Mouse (Mus musculus) frontal cortex, postnatal 36 days (tissue): Measurements from ENCODE around the gene Als2.

Source experiments
- DNase-seq, 2 experiments: peaks; one replicate each; pipeline ENCODE4 v3.0.0; 2022; ENCODE audit warnings: low spot score in 2 of 2

The Als2 gene

DNA sequence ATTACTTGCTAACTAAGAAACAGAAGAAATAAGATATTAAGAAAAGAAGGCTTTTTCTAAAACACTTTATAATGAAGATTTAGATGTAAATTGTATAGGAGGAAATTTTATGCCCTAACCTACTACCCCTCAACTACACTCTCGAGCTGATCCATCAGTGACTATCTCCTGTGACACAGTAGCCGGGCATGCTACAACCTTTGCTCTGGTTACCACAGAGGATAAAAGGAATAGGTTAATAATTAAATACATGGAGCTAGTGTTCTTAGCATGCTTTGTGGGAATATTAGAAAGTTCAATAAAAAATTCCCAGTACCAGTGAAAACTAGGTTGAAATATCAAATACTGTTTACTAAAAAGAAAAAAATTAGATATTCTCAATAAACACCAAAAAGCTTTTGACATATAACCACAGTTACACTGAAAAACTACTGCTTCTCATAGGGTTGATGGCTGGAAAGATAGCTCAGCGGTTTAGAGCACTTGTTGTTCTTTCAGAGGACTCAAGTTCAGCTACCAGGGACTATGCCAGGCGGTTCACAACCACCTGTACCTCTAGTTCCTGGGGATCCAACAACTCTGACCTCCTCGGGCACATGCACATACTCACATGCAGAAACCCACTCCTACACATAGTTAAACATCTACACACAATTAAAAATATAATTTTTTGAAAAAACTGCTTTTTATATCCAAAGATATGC, 24.8 kb downstream of the Als2 start:
- DNase-seq: no peak

DNA sequence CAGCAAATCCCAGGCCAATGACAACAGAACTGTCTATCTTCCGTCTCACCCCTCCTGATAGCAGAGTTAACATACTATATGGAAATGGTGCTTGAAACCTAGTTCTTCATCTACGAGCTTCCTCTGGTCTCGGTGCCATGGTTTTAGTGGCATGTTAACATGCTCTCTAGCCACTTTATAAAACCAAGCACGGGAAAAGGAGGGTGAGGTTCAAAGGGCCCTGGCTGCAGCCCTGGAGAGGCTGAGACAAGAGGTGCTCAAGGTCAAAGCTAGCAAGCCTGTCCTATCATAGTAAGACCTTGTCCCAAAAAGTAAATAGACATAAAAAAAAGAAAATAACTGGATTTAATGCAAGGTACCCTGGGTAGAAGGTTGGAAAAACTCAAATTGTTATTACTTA, 25.4 kb downstream of the Als2 start:
- DNase-seq: no peak

DNA sequence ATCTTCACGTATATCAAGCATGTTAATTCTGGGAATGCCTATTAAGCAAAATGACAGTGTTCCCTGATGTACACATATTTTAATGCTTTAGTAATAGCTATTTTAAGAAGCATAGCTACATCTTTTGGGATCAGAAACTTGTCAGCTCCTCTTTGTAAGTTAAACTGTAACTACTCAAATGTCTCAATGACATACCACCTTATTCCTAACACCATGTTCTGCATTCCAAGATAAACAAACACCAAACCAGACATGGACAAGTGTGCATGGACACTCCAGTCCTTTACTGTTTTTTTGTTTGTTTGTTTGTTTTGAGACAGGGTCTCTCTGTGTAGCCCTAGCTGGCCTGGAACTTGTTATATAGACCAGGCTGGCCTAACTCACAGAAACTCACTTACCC, 28.7 kb downstream of the Als2 start:
- DNase-seq: no peak

DNA sequence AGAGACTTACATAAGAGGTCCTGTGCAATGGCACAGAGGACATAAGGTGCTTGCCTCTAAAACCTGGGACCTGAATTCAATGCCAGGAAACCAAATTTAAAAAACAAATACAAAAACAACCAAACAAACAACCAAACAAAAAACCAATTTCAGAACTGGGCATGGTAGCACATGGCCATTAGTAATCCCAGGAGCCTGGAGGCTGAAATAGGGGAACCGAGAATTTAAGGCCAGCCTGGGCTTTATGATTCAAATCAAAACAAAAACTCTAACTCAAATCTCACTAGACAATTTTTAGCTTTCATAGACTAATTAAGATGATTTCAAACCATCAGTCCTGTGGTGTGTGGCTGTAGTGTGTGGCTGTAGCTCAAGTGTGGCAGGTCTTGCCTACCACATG, 32.5 kb downstream of the Als2 start:
- no peak for DNase-seq

DNA sequence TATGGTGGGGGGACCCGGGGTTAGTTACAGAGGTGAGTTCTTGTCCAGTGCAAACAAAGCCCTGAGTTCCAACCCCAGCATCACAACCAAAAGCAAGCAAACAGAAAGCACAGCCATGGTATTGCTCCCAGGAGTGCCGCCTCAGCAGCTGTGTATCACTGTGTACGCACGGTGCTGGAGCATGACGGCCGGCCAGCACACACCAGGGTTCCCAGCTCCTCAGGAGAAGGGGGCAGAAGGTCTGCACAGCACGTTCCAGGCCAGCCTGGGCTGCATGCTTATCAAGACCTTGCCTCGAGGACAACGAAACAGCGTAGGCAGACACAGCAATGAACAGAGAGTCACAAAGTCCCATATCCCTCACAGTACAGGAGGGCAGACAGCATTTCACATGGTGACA, 34.7 kb downstream of the Als2 start:
- no peak for DNase-seq

DNA sequence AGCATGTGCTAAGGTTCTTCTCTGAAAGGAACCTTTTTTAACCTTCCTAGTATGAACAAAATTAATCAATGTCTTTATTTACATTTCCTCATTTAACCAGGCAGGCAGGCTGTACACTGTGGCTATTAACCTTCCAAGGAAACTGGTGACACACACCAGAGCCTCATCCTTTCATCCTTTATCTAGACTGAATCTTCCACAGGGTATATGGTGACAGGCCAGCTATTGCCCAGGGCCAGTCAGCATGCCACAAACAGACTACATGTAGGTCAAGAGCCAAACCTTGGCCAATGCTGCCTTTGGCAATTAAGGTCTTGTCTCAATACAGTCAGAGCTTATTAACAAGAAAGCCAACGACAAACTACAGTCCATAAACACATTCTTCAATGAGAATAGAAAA, 35.5 kb downstream of the Als2 start:
- DNase-seq: no peak

DNA sequence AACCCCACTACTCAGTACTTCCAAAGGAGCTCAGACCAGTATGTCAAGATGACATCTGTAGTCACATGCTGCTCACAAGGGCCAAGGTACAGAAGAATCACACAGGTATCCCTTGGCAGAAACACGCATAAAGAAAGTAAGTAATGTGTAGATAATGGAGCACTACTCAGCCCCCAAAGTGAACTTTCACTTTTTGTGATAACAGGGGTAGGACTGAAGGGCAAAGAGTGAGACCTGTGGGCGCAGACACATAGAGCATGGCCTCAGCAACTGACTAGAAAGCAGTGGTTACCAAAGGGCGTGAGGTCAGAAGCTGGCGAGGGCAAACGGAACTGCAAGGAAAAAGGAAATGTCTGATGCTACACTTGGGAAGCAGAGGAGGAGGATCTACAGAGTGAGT, 36.1 kb downstream of the Als2 start:
- DNase-seq: no peak

DNA sequence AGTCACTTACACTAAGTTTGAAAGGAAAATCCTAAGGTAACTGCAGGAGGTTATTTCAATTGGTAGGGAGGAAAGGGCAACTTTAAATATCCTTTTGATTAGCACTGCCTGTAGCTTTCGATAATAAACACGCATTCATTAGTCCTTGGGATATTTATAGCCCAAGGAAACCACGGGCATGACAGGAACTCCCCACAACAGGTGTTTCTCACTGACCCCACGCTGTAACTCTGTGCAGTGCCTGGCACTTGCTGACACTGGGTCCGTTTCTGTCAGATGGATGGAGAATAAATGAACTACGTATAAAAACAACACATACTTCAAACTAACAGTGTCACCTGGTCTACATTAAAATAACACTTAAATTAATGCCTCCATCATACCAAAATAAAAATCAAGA, 42.1 kb downstream of the Als2 start:
- no peak for DNase-seq

DNA sequence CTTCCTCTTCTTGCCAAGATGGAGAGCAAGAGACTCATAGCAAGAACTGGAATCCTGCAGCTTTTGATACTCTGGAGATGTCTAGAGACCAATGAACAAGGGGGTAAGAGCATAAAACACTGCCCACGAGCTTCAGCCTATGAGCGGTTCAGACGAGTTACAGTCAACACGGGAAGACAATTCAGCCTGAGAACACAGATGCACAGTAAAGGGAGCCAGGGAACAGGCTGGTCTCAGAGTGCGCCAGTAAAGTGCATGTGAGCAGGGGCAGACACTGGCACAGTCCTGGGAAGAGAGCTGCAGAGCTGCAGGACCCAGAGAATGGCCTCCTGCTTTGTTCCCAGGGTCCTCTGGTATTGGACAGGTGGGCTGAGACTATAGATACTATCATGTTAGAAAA, 49.2 kb downstream of the Als2 start:
- no peak for DNase-seq

DNA sequence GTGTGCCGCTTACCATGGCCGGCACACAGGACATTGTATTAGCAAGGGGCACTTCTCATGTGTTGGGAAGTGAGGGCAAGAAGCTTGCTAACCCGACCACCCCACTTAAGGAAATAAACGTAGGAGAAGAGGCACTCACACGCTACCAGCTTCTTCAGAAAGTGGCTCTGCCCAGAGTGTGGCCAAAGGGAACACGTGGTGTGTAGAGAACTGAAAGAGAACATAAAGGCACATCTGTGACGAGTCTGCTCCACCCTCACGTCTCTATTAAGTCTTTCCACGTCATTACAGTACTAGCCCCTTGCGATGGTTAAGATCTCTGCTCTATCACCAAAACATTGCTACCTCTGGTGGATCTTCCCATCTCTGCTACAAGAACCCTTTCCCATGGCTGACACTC, 50.7 kb downstream of the Als2 start:
- DNase-seq: no peak

DNA sequence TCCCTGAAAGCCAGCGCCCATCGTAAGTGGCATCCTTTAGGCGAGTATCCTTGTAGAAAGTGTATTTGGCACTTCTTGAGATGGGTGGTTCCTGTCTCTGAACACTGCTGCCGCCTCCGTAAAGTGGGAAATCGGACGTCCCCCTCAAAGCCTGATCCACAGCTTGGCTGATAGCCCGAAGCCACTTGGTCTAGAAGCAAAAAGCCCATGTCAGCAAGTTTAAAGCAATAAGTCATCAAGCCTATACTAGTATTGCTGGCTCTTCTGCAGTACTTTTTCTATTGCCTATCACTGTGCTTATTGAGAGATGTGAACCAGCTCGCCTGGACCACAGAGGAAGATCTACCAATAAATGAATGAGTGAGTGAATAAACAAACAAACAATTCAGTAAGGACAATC, 51.6 kb downstream of the Als2 start:
- no peak for DNase-seq

DNA sequence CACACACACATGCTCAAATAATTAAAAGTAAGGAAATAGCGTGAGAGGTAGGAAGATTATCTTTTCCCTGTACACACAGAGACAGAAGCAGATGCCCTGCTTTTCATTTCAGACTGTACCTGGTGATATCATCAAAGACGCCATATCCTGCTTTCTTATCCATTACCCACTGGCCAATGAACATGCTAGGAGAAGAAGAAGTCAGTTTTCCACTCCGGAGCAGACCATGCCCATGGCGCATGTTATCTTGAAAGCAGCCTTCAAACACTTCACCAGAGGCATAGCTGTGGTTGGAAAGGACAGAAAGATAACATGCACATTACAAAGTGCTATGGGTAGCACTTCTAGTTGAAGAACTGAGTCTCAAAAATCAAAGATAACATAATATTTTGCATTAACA, 54.0 kb downstream of the Als2 start:
- DNase-seq: no peak

DNA sequence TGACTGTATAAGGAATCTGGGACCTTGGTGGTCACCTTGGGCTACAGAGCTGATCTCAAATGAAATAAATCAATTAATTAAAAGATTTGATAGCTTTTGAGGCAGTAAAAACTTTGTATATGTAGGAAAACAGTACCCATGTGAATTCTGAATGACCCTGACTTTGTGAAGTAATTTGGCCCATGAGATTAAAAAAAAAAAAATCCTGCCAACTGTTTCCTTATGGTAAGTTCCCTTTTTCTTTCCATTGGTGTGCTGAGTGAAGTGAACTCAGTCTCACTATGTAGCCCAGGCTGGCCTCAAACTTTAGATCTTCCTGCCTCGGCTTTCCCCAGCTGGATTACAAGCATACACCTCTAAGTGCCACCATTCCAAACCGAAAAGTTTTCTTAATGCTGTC, 54.7 kb downstream of the Als2 start:
- DNase-seq: no peak

DNA sequence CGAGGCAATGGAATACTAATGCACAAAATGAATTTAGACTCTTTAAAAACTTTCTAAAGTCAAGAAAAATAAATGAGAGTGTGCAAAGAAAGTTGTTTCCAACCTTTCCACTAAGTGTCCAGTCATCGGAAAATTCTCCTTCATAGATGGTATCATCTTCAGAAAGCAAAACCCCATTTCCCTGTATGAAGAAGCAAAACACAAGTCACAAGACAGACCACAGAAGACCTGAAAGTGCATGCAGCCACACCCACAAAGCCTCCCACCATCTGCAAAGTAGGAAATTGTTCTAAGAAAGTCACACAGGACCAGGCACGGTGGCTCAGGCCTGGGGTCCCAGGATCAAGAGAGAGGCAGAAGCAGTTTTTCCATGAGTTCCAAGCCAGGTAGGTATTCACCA, 57.0 kb downstream of the Als2 start:
- DNase-seq: no peak

DNA sequence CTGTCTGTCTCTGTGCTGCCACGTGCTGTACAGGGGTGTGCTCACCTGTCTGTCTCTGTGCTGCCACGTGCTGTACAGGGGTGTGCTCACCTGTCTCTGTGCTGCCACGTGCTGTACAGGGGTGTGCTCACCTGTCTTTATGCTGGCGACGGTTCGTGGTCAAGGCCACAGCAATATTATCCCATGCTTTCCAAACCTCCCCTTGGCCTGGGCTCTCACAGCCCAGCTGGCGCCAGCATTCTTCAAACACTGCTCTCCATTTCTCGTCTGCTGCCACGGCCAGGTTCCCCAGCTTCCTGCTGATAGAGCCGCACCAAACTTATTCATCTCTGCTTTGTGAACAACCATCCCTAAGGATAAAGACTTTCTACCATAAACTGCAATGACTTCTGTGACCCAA, 58.6 kb downstream of the Als2 start:
- no peak for DNase-seq

DNA sequence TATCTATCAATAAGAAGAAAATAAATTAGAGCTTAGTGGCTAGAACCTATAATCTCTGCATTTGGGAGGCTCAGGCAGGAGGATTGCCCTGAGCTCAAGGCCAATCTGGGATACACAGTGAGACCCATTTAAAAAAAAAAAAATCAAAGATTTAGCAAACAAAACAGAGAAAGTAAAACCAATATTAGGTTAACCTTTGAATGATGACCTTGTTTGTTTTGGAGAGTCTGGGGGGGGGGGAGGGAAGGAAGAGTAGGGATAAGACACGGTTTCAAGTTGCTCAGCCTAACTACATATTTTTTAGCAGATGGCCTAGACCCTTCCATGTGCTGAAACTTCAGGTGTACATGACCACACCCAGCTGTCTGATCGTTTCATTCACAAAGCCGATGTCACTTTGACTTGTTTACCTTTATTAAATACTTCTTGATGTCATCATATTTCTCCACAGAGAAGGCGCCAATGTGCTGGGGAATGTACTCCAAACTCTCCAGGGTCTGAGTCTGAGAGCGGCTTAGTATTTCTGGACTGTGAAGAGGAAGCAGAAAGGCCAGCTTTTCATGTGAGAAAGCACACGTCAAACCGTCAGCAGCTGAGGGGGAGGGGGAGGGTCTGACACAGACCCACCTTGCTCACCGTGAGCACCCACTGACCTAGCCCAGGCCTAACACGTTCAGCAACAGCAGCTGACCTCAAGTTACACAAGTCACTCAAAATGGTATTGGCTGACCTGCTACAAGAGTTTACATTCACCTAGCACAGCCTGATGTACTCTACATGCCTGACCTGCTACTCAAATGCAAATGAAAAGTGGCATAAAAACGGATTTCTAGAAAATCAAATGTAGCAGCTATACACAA, 62.3 kb downstream of the Als2 start:
- DNase-seq: no peak

DNA sequence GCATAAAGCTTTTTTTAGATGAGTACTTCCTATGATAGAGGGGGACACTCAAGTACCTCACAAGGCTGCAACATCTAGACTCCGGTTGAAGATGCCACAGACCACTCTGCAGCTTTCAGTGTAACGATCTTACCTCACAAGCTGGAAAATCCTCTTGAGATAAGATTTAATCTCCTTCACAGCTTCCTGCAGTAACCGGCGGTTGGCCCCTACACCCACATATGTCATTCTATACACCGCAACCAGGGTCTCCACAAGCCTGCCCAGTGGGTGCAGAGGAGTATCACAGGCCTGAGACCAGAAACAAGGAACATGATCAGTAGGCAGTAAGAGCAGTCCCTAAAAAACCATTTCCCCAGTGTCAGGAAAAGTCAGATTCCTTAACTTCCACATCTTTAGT, 64.0 kb downstream of the Als2 start:
- no peak for DNase-seq

DNA sequence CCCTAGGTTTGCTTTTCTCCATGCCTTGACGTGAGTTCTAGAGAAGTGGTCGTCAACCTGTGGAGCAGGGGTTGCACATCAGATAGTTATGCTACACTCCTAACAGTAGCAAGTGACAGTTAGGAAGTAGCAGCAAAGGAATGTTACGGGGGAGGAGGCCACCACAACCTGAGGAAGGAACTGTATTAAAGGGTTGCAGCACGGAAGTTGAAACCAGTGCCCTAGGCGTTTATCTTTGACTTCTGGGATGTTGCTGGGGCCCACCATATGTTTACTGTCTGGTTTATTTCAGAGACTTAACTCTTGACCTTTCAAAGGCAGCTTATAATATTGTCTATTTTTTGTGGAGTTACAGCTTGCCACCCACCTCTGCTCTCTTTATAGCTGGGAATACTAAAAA, 65.2 kb downstream of the Als2 start:
- DNase-seq: no peak

DNA sequence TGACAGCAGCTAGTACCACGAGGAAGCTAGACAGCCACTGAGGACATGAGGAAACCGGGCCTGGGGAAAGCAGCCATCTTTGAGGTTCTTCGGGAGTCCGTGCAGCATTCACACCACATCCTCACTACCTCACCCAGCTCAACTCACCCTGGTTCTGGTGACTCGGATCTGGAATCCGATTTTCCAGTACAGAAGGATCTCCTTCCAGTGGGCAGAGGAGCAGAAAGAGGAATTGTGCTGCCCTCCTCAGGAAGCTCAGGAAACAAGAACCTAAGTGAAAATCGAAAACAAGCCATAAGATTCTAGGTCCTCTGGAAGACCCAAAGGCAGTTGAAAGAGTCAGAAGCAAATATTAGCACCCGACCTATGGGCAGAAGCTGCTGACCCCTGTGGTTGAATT, 66.7 kb downstream of the Als2 start:
- no peak for DNase-seq

DNA sequence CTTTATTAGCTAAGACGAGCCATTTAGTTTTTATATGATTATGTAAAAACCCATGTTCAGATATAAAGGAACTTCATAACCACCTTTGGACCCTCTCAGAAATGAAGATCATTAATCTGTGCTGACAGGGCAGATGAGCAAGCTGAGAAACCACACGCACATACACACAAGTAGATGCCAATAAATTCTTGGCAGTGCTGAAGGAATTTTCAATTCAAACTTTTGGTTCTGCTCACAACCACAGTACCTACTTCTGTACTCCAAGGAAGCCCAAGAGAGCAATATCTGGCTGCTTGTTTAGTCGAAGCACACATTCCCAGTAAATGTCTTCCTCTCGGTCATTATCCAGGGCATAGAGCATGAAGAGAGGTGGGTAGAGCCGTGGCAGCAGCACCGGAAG, 67.4 kb downstream of the Als2 start:
- no peak for DNase-seq

DNA sequence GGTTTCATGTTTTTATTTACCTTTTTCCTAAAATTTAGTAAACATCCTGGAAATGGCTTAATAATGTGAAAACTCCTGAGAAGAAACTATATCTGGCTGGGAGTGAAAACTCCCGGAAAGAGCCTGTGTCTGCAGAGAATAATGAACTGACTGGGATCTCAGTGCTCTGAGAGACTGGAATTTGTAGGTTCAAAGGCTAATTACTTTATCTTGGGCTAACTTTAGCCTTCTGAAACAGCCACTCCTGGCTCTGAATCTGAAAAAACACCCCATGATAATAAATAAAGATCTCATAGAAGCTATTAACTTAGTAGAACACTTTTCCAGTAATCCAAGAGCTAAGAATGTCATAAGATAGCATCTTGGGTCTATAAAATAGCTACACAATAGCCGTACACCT, 68.5 kb downstream of the Als2 start:
- no peak for DNase-seq

DNA sequence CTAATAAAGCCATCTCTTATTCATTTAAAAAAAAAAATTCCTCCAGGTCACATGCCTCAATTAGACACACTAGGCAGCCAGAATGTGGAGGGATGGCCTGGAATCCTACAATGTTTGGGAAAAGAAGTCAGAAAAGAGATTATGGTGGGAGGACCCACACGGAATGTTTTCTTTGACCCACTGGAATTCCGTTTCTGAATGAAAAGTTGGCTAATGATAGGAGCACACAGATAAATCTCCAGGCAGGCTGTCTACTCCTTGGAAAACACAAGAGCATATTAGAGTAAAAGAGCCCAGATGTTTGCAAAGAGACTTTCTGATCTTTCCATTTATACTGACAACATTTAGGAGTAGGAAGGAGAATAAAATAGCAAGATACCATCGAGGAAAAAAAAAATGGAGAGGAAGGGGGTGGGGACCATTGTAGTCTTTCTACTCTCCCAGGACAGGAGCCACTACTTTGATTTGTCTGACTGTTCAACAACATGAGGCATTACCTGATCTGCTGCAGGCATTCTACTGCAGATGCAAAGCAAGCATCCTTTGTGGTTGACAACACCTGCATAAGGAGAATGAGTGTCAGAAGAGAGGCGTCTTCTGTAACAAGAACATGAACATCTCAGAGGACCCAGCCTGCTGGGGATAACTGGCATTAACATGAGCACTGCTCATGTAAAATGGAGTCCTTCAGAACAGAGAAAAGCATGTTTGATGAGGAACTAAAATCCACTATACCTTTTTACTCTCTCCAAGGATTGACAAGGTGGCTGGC, 69.2 kb downstream of the Als2 start:
- DNase-seq: no peak
